Mouse (Mus musculus): ENCODE measurements around the gene Fbxw8. TPM values are rescaled to one million over a fixed set of nuclear protein-coding genes. Genes with fewer than 3 reads are reported as not detected.

The Fbxw8 gene
- polyA plus RNA-seq, 1 experiment from 2014 or later, result 10.8 TPM

- no peak overlapping the region for H3K4me2 ChIP-seq (replicated peaks; ENCODE audit: low read depth)
- WGBS, result 59% methylated on average over 6 of the region's 6 CpGs
- no peak overlapping the region for H3K9ac ChIP-seq (ENCODE audit: low read depth, low read length)
- H3K36me3 ChIP-seq (ENCODE audit: control insufficient read depth, insufficient read depth), result no peaks in the 10 kb centered on the region
- H3K27me3 ChIP-seq (replicated peaks; ENCODE audit: control insufficient read depth, insufficient read depth, low read length), result no peaks in the 10 kb centered on the region
- ATAC-seq, result no peak
- H3K4me1 ChIP-seq (replicated peaks; ENCODE audit: control insufficient read depth, insufficient read depth, low read length), result no peaks in the 10 kb centered on the region
- H3K27ac ChIP-seq (ENCODE audit: low read depth, low read length), result no peak overlapping the region
- H3K9me3 ChIP-seq (ENCODE audit: control insufficient read depth), result no peaks in the 10 kb centered on the region
- H3K4me3 ChIP-seq (ENCODE audit: low read depth, low read length), result no peak overlapping the region
- TF ChIP-seq CTCF (IDR thresholded peaks at IDR 0.05; ENCODE audit: low read depth), result no peak
Measured at GRCm38 (mm10) chr5:118188356-118188755, 33.1 kb upstream of the Fbxw8 start.

DNA sequence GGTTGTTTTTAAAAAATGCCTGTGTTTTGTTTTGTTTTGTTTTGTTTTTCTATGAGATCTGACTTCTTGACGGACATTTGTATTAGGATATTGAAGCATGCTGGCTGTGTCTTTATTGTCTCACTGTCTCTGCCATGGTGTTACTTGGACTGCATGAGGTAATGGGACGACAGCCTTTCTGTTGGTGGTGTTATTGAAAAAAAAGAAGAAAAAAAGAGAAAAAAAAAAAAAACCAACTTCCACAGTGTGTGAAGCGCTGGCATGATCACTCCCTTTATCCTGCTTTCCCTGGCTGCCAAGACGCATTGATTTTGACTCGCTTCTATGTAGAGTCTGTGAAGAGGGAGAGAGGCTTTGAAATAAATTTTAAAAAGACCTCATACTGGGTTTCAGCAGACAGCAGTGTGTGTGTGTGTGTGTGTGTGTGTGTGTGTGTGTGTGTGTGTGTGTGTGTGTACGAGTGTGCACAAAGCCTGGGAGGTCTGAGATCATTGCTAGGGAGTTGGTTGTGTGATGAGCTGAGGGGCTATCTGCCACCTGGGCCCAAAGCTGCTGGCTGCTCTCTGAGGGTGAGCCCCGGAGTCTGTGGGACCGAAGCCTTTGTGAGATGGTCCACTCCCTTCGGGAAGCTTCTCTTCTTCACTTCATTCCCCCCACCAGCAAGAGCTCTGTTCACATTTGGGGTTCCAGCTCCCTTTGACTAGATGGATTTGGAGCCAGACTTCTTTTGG is 31.8 kb upstream of the Fbxw8 start:
- Histone ChIP-seq H3K9ac (ENCODE audit: low read depth, low read length) (no peak overlapping the region), H3K36me3 (ENCODE audit: control insufficient read depth, insufficient read depth) (no peaks in the 10 kb centered on the region)
- 87% methylated on average over 9 of the region's 9 CpGs for WGBS

GRCm38 (mm10) chr5:118177640-118178039 is 22.4 kb upstream of the Fbxw8 start:
- peaks cover 35% of the 10 kb centered on the region for H3K27me3 ChIP-seq (replicated peaks; ENCODE audit: control insufficient read depth, insufficient read depth, low read length)
- no peak for ATAC-seq
- no peak overlapping the region for H3K9ac ChIP-seq (ENCODE audit: low read depth, low read length)
- TF ChIP-seq CTCF (IDR thresholded peaks at IDR 0.05; ENCODE audit: low read depth), result no peak
- no peaks in the 10 kb centered on the region for H3K4me1 ChIP-seq (replicated peaks; ENCODE audit: control insufficient read depth, insufficient read depth, low read length)
- H3K36me3 ChIP-seq (ENCODE audit: control insufficient read depth, insufficient read depth), result no peaks in the 10 kb centered on the region
- H3K27ac ChIP-seq (ENCODE audit: low read depth, low read length), result no peak overlapping the region
- H3K4me3 ChIP-seq (ENCODE audit: low read depth, low read length), result no peak overlapping the region
- WGBS, result 72% methylated on average over 7 of the region's 7 CpGs
- H3K4me2 ChIP-seq (replicated peaks; ENCODE audit: low read depth), result no peak overlapping the region
- no peaks in the 10 kb centered on the region; the same call in 1 of the 2 replicates for H3K9me3 ChIP-seq (ENCODE audit: control insufficient read depth)

More for the DNA sequence above, 31.8 kb upstream of the Fbxw8 start:
- Histone ChIP-seq H3K4me2 (replicated peaks; ENCODE audit: low read depth) (no peak overlapping the region), H3K27ac (ENCODE audit: low read depth, low read length) (no peak overlapping the region), H3K4me3 (ENCODE audit: low read depth, low read length) (no peak overlapping the region), H3K27me3 (replicated peaks; ENCODE audit: control insufficient read depth, insufficient read depth, low read length) (no peaks in the 10 kb centered on the region), H3K9me3 (ENCODE audit: control insufficient read depth) (no peaks in the 10 kb centered on the region), H3K4me1 (replicated peaks; ENCODE audit: control insufficient read depth, insufficient read depth, low read length) (no peaks in the 10 kb centered on the region)
- ATAC-seq, result no peak
- no peak for TF ChIP-seq CTCF (IDR thresholded peaks at IDR 0.05; ENCODE audit: low read depth)

DNA sequence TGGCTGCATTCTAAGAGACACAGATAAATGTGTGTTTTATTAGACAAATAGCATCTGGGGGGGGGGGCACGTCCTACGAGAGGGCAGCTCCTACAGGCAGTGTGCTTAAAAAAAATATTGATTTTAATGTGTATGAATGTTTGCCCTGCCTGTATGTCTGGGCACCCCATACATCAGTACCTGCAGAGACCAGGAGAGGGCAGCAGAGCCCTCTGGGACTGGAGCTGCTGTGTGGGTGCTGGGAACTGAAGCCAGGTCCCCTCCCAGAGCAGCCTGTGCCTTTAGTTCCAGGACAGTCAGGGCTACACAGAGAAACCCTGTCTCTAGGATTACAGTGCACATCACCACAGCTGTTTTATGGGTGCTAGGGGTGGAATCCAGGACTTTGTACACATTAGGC is 19.9 kb upstream of the Fbxw8 start:
- no peak for ATAC-seq
- Histone ChIP-seq H3K27me3 (replicated peaks; ENCODE audit: control insufficient read depth, insufficient read depth, low read length) (peaks cover 60% of the 10 kb centered on the region), H3K9ac (ENCODE audit: low read depth, low read length) (no peak overlapping the region), H3K4me2 (replicated peaks; ENCODE audit: low read depth) (no peak overlapping the region), H3K36me3 (ENCODE audit: control insufficient read depth, insufficient read depth) (no peaks in the 10 kb centered on the region), H3K4me1 (replicated peaks; ENCODE audit: control insufficient read depth, insufficient read depth, low read length) (0 out of 2 replicates have a peak, but pooled peaks cover 2% of the 10 kb centered on the region), H3K27ac (ENCODE audit: low read depth, low read length) (no peak overlapping the region), H3K4me3 (ENCODE audit: low read depth, low read length) (no peak overlapping the region), H3K9me3 (ENCODE audit: control insufficient read depth) (no peaks in the 10 kb centered on the region; the same call in 1 of the 2 replicates)
- WGBS, result 22% methylated on average over 2 of the region's 2 CpGs
- TF ChIP-seq CTCF (IDR thresholded peaks at IDR 0.05; ENCODE audit: low read depth), result peak; percentile 45

DNA sequence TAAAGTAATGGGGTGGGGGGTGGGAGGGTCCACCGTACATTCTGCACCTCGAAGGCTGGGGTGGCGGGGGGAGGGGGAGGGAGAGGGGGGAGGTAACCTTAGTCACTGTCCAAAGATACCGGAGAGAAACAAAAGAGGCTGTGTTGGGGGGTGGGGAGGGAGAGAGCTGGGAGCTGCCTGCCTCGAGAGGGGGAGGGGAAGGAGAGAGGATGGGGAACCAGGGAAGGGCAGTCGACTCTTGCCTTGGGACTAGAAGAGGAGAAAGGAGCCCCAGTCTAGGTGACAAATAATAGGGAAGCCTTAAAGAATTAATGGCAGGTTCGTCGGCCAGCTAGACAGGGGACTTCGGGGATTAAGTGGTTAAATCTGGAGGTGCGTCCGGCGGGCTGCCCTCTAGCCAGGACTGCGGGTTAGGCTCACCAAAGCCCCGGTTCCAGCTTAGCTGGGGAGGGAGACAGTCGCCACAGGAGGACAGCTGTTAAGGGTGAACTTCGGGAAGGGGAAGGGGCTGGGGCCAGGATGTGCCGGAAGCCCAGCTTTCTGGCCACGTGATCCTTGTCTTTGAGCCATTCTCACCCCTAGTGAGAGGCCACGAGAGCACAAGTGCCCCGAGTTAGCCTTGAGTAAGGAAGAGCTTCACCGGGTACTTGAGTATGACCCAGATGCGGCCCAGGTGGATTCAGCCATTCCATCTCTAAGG is 19.2 kb upstream of the Fbxw8 start:
- Histone ChIP-seq H3K27me3 (replicated peaks; ENCODE audit: control insufficient read depth, insufficient read depth, low read length) (peaks cover 67% of the 10 kb centered on the region), H3K9me3 (ENCODE audit: control insufficient read depth) (no peaks in the 10 kb centered on the region; the same call in 1 of the 2 replicates), H3K4me2 (replicated peaks; ENCODE audit: low read depth) (peak overlapping the region; percentile 32; the same call in 1 of the 2 replicates), H3K36me3 (ENCODE audit: control insufficient read depth, insufficient read depth) (no peaks in the 10 kb centered on the region), H3K4me3 (ENCODE audit: low read depth, low read length) (no peak overlapping the region), H3K9ac (ENCODE audit: low read depth, low read length) (no peak overlapping the region), H3K4me1 (replicated peaks; ENCODE audit: control insufficient read depth, insufficient read depth, low read length) (0 out of 2 replicates have a peak, but pooled peaks cover 2% of the 10 kb centered on the region), H3K27ac (ENCODE audit: low read depth, low read length) (no peak overlapping the region)
- WGBS, result under 1% methylated on average over 22 of the region's 22 CpGs
- ATAC-seq, result no peak
- no peak for TF ChIP-seq CTCF (IDR thresholded peaks at IDR 0.05; ENCODE audit: low read depth)

- Histone ChIP-seq H3K27me3 (replicated peaks; ENCODE audit: control insufficient read depth, insufficient read depth, low read length) (peaks cover 78% of the 10 kb centered on the region), H3K4me2 (replicated peaks; ENCODE audit: low read depth) (peak overlapping the region; percentile 66), H3K4me1 (replicated peaks; ENCODE audit: control insufficient read depth, insufficient read depth, low read length) (0 out of 2 replicates have a peak, but pooled peaks cover 2% of the 10 kb centered on the region), H3K9me3 (ENCODE audit: control insufficient read depth) (no peaks in the 10 kb centered on the region; the same call in 1 of the 2 replicates), H3K9ac (ENCODE audit: low read depth, low read length) (no peak overlapping the region), H3K27ac (ENCODE audit: low read depth, low read length) (no peak overlapping the region), H3K36me3 (ENCODE audit: control insufficient read depth, insufficient read depth) (no peaks in the 10 kb centered on the region), H3K4me3 (ENCODE audit: low read depth, low read length) (peak overlapping the region; percentile 39)
- under 1% methylated on average over 27 of the region's 27 CpGs for WGBS
- no peak for TF ChIP-seq CTCF (IDR thresholded peaks at IDR 0.05; ENCODE audit: low read depth)
- ATAC-seq, result no peak
Measured at GRCm38 (mm10) chr5:118172078-118172723, 16.9 kb upstream of the Fbxw8 start.

All from intestine, postnatal 0 days (tissue).